Mouse (Mus musculus) spleen, postnatal 14 days (tissue): Measurements from ENCODE around the gene Abcd2.

Experiments
- DNase-seq, 2 experiments: peaks; one replicate each; pipeline ENCODE4 v3.0.0; 2021 to 2022; ENCODE audit warnings: low spot score in 2 of 2

Abcd2 gene

GRCm38 (mm10) chr15:91191412-91192222, at the start of gene Abcd2:
Gene Abcd2, minus strand, starts transcription at chr15:91191799.
- no peak for DNase-seq

GRCm38 (mm10) chr15:91240683-91241335, 49.2 kb upstream of the Abcd2 start:
- no peak for DNase-seq

GRCm38 (mm10) chr15:91237294-91237693, 45.7 kb upstream of the Abcd2 start:
- DNase-seq, result no peak

- DNase-seq, result no peak
Measured at GRCm38 (mm10) chr15:91206518-91206917, 14.9 kb upstream of the Abcd2 start.

- no peak for DNase-seq
Measured at GRCm38 (mm10) chr15:91203521-91203920, 11.9 kb upstream of the Abcd2 start.

GRCm38 (mm10) chr15:91202486-91202885, 10.9 kb upstream of the Abcd2 start:
- DNase-seq, result no peak

- no peak for DNase-seq
Measured at GRCm38 (mm10) chr15:91200833-91201232, 9.2 kb upstream of the Abcd2 start.

- DNase-seq, result no peak
Measured at GRCm38 (mm10) chr15:91199256-91199905, 7.8 kb upstream of the Abcd2 start, which contains the start of gene CN725425. Gene CN725425, plus strand, starts transcription at chr15:91199494.

- DNase-seq, result no peak
Measured at GRCm38 (mm10) chr15:91192223-91192598, 612 bp upstream of the Abcd2 start.

- DNase-seq, result no peak
Measured at GRCm38 (mm10) chr15:91190519-91191207, 936 bp downstream of the Abcd2 start.

- DNase-seq, result no peak
Measured at GRCm38 (mm10) chr15:91190026-91190425, 1.6 kb downstream of the Abcd2 start.

- DNase-seq, result no peak
Measured at GRCm38 (mm10) chr15:91186358-91186757, 5.2 kb downstream of the Abcd2 start.

GRCm38 (mm10) chr15:91179911-91180622, 11.5 kb downstream of the Abcd2 start:
- DNase-seq, result no peak

- DNase-seq, result no peak
Measured at GRCm38 (mm10) chr15:91178656-91179314, 12.8 kb downstream of the Abcd2 start.

- DNase-seq, result no peak
Measured at GRCm38 (mm10) chr15:91172193-91172592, 19.4 kb downstream of the Abcd2 start.

- no peak for DNase-seq
Measured at GRCm38 (mm10) chr15:91171332-91171731, 20.3 kb downstream of the Abcd2 start.

- DNase-seq, result no peak
Measured at GRCm38 (mm10) chr15:91170602-91171328, 20.8 kb downstream of the Abcd2 start.

GRCm38 (mm10) chr15:91167850-91168562, 23.6 kb downstream of the Abcd2 start:
- DNase-seq, result no peak

GRCm38 (mm10) chr15:91165021-91165420, 26.6 kb downstream of the Abcd2 start:
- no peak for DNase-seq
